Mouse (Mus musculus): ENCODE results near the gene Lrrc8d. TPM values are rescaled to one million over a fixed set of nuclear protein-coding genes. Genes with fewer than 3 reads are reported as not detected.

Lrrc8d gene
- total and polyA plus RNA-seq, 2 experiments from 2014 or later, result 8.8 to 10.0 TPM

- whole genome bisulfite sequencing, result 85% methylated on average over 5 of the region's 5 CpGs
- Histone ChIP-seq H3K9me3 (replicated peaks; ENCODE audit: control insufficient read depth, low read length) (no peaks in the 10 kb centered on the region), H3K4me2 (ENCODE audit: low read depth, low read length) (no peak overlapping the region), H3K27ac (ENCODE audit: low read depth) (no peak overlapping the region), H3K27me3 (ENCODE audit: control insufficient read depth, insufficient read depth, low read length) (no peaks in the 10 kb centered on the region), H3K4me3 (ENCODE audit: low read depth, low read length) (no peak overlapping the region), H3K36me3 (replicated peaks; ENCODE audit: control insufficient read depth, insufficient read depth, low read length) (no peaks in the 10 kb centered on the region; the same call in 1 of the 2 replicates), H3K9ac (replicated peaks; ENCODE audit: low read depth, low read length) (no peak overlapping the region), H3K4me1 (ENCODE audit: control insufficient read depth, insufficient read depth) (0 out of 2 replicates have a peak, but pooled peaks cover 3% of the 10 kb centered on the region)
- DNase-seq (ENCODE audit: low spot score) (no peak), ATAC-seq (ENCODE audit: insufficient read depth, low read depth) (no peak)
- TF ChIP-seq CTCF (IDR thresholded peaks at IDR 0.05; ENCODE audit: low read depth), result no peak
- no peak for TF ChIP-seq EP300 (IDR thresholded peaks at IDR 0.05; ENCODE audit: low read depth)
These were observed 46.2 kb downstream of the Lrrc8d start for GRCm38 (mm10) chr5:105745927-105746454.

- H3K9me3 ChIP-seq (replicated peaks; ENCODE audit: control insufficient read depth, low read length), result no peaks in the 10 kb centered on the region
- no peaks in the 10 kb centered on the region for H3K36me3 ChIP-seq (replicated peaks; ENCODE audit: control insufficient read depth, insufficient read depth, low read length)
- no peak overlapping the region for H3K4me2 ChIP-seq (ENCODE audit: low read depth, low read length)
- DNase-seq (ENCODE audit: low spot score) (no peak), ATAC-seq (ENCODE audit: insufficient read depth, low read depth) (no peak)
- peaks cover 6% of the 10 kb centered on the region; the same call in 1 of the 2 replicates for H3K4me1 ChIP-seq (ENCODE audit: control insufficient read depth, insufficient read depth)
- WGBS, result 58% methylated on average over 8 of the region's 8 CpGs
- H3K27ac ChIP-seq (ENCODE audit: low read depth), result no peak overlapping the region
- H3K27me3 ChIP-seq (ENCODE audit: control insufficient read depth, insufficient read depth, low read length), result no peaks in the 10 kb centered on the region
- no peak overlapping the region for H3K9ac ChIP-seq (replicated peaks; ENCODE audit: low read depth, low read length)
- no peak for TF ChIP-seq CTCF (IDR thresholded peaks at IDR 0.05; ENCODE audit: low read depth)
- no peak for TF ChIP-seq EP300 (IDR thresholded peaks at IDR 0.05; ENCODE audit: low read depth)
- H3K4me3 ChIP-seq (ENCODE audit: low read depth, low read length), result no peak overlapping the region
These were observed 55.0 kb downstream of the Lrrc8d start for GRCm38 (mm10) chr5:105754803-105755202.

DNA sequence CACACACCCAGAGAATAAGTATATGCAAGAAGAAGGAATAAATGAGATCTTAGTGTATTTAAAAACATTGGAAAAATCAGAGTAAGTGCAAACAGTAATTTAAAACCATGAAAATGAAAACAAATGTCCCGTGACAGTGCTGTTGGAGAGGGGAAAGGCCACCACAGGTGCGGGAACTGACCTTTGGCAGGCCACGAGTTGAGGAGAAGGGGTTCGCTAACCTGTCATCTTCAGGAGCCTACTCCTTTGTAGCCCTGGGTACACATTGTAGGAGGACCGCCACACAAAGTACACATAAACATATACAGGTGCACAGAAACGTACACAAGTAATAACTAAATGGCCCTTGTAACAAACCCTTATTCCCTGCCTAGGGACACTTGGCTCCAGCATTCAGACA, 55.7 kb downstream of the Lrrc8d start:
- TF ChIP-seq CTCF (IDR thresholded peaks at IDR 0.05; ENCODE audit: low read depth) (no peak), EP300 (IDR thresholded peaks at IDR 0.05; ENCODE audit: low read depth) (no peak)
- Histone ChIP-seq H3K4me1 (ENCODE audit: control insufficient read depth, insufficient read depth) (peaks cover 6% of the 10 kb centered on the region; the same call in 1 of the 2 replicates), H3K27ac (ENCODE audit: low read depth) (no peak overlapping the region), H3K9ac (replicated peaks; ENCODE audit: low read depth, low read length) (no peak overlapping the region), H3K4me3 (ENCODE audit: low read depth, low read length) (no peak overlapping the region), H3K27me3 (ENCODE audit: control insufficient read depth, insufficient read depth, low read length) (no peaks in the 10 kb centered on the region), H3K4me2 (ENCODE audit: low read depth, low read length) (no peak overlapping the region), H3K36me3 (replicated peaks; ENCODE audit: control insufficient read depth, insufficient read depth, low read length) (no peaks in the 10 kb centered on the region), H3K9me3 (replicated peaks; ENCODE audit: control insufficient read depth, low read length) (no peaks in the 10 kb centered on the region)
- no peak for ATAC-seq (ENCODE audit: insufficient read depth, low read depth)
- DNase-seq (ENCODE audit: low spot score), result no peak
- WGBS, result 88% methylated on average over 6 of the region's 6 CpGs

GRCm38 (mm10) chr5:105757978-105758377, 58.2 kb downstream of the Lrrc8d start:
- Histone ChIP-seq H3K4me3 (ENCODE audit: low read depth, low read length) (no peak overlapping the region), H3K36me3 (replicated peaks; ENCODE audit: control insufficient read depth, insufficient read depth, low read length) (no peaks in the 10 kb centered on the region), H3K27ac (ENCODE audit: low read depth) (no peak overlapping the region), H3K9me3 (replicated peaks; ENCODE audit: control insufficient read depth, low read length) (no peaks in the 10 kb centered on the region), H3K27me3 (ENCODE audit: control insufficient read depth, insufficient read depth, low read length) (no peaks in the 10 kb centered on the region), H3K4me1 (ENCODE audit: control insufficient read depth, insufficient read depth) (peaks cover 9% of the 10 kb centered on the region; the same call in 1 of the 2 replicates), H3K4me2 (ENCODE audit: low read depth, low read length) (no peak overlapping the region), H3K9ac (replicated peaks; ENCODE audit: low read depth, low read length) (no peak overlapping the region)
- no peak for TF ChIP-seq EP300 (IDR thresholded peaks at IDR 0.05; ENCODE audit: low read depth)
- no peak for TF ChIP-seq CTCF (IDR thresholded peaks at IDR 0.05; ENCODE audit: low read depth)
- DNase-seq (ENCODE audit: low spot score) (no peak), ATAC-seq (ENCODE audit: insufficient read depth, low read depth) (no peak)
- 96% methylated on average over 17 of the region's 17 CpGs for WGBS

- WGBS, result 74% methylated on average over 9 of the region's 9 CpGs
These were observed 59.1 kb downstream of the Lrrc8d start for GRCm38 (mm10) chr5:105758866-105759265.

More at GRCm38 (mm10) chr5:105758866-105759265, 59.1 kb downstream of the Lrrc8d start:
- no peaks in the 10 kb centered on the region for H3K27me3 ChIP-seq (ENCODE audit: control insufficient read depth, insufficient read depth, low read length)
- H3K9me3 ChIP-seq (replicated peaks; ENCODE audit: control insufficient read depth, low read length), result no peaks in the 10 kb centered on the region
- H3K9ac ChIP-seq (replicated peaks; ENCODE audit: low read depth, low read length), result no peak overlapping the region
- H3K36me3 ChIP-seq (replicated peaks; ENCODE audit: control insufficient read depth, insufficient read depth, low read length), result no peaks in the 10 kb centered on the region
- ATAC-seq (ENCODE audit: insufficient read depth, low read depth), result no peak
- no peak for DNase-seq (ENCODE audit: low spot score)
- no peak for TF ChIP-seq EP300 (IDR thresholded peaks at IDR 0.05; ENCODE audit: low read depth)
- TF ChIP-seq CTCF (IDR thresholded peaks at IDR 0.05; ENCODE audit: low read depth), result no peak
- peaks cover 9% of the 10 kb centered on the region; the same call in 1 of the 2 replicates for H3K4me1 ChIP-seq (ENCODE audit: control insufficient read depth, insufficient read depth)
- H3K4me2 ChIP-seq (ENCODE audit: low read depth, low read length), result no peak overlapping the region
- H3K4me3 ChIP-seq (ENCODE audit: low read depth, low read length), result no peak overlapping the region
- no peak overlapping the region for H3K27ac ChIP-seq (ENCODE audit: low read depth)

Data from heart, postnatal 0 days (tissue).